Mouse (Mus musculus) testis, postnatal 10 days (tissue): Measurements from ENCODE around the gene Naaladl2.

Experiments used
- DNase-seq: peaks from one replicate; pipeline ENCODE4 v3.0.0; 2021; ENCODE audit warnings: low spot score

Naaladl2 gene

DNA sequence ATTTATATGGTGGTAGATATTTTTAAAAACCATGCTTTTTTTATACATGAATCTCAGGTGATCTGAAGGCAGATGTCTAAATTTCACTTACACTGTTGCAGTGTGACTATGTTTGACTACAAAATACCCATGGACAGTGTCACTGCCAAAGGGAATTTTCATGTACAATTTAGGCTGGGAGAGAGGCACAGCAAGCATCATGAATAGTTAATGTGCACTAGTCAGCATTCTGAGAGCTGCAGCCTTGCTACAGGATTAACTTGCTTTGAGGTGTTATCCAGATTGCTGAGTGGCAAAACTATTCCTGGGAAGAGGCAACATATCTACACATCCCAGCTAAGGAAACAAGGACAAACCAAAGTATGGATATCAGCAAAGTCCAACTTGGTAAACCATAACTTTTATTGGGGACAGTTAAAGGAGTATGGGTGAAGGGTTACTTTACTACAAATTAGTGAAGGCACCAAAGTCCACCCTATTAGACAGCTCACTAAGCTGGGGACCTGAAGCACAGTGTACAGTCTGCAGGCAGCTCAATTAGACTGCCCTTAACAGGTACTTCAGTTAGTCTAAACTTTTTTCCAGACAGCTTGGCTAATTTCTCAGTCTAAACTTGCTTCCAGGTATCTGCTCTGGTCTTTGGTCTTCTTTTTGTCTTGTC is 1181.0 kb downstream of the Naaladl2 start:
- DNase-seq: no peak

DNA sequence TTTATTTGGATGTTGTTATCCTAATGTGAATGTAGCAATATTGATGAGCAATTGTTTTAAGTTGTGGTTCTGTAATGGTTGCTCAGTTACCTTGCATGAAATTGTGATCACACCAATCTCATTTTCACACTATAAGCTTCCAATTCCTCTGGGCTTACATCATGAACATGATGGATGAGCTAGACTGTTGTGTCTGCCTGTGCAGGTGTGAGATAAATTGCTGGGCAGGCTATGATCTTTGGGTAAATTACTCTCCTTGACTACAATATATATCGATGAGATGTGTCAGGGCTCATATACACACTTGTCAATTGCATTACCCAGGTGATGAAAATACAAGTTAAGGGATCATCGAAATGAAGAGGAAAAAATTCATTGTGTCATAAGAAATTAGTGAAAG is 1197.9 kb downstream of the Naaladl2 start:
- no peak for DNase-seq

DNA sequence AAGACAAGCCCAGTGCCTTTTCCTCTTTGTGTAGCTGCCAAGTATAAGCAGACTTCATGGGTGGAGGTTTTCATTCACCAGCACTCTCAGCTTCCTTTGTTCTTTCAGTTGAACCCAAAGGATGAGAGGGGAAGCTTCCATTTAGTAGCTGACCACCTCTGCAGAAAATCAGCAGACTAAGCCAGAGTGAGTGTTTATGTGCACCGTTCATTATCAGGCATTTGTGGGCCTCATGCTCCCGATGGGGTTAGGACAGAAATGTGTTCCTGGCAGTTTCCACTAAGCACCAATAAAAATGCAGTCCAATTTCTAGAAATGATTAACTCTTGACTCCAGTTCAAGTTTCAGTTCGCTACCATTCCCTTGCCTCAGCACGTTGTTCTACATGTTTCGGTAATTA is 1206.8 kb downstream of the Naaladl2 start:
- DNase-seq: no peak

DNA sequence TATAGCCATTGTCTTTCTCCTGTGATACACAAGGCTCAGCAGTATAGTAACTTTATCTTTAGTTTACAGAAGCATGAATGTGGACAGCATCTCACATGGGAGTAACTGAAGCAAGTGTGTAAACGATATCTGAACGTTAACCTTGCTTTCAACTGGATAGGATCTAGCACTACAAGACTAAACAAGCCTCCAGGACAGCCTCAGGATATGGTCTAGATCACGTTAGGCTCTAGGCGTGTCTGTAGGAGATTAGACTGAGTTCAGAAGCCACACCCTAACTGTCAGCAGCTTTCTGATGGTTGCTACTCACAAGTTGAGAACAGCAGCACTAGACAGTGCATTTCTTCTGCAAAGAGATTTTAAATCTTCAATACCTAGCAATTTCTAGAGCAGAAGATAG is 1216.0 kb downstream of the Naaladl2 start:
- no peak for DNase-seq

DNA sequence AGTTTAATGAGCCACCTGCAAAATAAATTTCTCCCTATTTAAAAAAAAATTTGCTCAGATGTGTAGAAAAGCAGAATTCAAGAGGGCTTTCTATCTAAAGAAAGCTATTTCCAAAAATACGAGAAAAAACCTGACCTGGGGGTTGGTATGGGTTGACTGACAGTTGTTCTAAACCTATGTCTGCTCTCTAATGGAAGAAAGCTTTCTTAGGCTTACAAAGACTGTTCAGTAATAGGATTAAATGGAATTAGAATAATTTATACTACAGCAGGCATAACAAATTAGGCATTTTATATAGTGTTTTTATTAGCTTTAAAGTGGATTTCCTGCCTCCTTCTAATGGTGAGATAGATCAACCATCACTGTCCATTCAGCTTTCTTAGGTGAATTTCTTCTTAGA is 1236.4 kb downstream of the Naaladl2 start:
- no peak for DNase-seq

DNA sequence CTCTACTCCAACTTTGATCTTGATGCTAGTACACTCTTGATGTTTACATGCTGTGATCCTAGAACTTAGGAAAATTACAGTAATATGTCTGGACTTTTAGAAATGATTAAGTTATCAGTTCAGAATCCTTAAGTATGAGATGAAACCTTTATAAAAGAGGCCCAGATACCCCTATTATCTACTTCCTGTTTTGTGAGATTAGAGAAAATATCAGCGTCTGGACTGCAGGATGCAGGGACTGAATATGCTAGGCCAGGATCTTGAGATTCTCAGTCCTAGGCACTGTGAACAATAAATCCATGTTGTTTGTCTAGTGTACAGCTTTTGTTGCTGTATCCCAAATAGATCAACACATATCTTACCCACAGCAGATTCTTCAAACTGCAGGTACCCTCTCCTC is 1278.4 kb downstream of the Naaladl2 start:
- no peak for DNase-seq

DNA sequence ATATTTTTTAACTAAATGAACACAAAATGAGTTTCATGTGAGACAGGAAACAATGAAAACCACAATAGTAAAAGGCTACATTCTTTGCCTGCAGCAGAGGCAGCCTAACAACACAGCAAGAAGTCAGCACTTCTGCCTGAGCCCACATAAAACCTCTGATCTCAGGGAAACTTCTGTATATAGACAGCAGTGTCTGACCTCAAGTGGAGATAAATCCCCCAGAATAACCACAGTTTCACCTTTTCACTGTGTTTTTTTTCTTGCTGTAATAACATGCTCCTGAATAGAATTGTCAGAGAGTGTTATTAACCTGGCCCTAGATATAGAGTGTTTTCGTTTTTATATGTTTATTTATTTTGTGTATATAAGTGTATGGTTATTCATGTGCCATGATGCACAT is 1286.8 kb downstream of the Naaladl2 start:
- DNase-seq: no peak

DNA sequence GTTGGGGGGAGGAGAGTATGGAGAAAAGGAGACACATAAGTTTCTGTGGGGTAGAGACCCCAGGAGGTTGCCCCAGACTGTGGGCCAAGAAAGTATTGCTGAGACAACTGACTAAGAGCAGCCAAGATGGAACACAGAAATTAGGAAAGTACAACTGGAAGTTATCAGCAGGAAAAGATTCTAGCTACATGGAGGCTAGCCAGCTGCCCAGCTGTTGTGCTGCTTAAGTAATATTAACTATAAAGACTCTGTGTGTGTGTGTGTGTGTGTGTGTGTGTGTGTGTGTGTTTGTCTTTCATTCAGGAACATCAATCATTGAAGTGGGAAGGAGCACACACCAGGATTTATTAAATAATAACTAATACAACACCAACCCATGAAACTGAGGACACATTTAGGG is 1326.5 kb downstream of the Naaladl2 start:
- DNase-seq: no peak

DNA sequence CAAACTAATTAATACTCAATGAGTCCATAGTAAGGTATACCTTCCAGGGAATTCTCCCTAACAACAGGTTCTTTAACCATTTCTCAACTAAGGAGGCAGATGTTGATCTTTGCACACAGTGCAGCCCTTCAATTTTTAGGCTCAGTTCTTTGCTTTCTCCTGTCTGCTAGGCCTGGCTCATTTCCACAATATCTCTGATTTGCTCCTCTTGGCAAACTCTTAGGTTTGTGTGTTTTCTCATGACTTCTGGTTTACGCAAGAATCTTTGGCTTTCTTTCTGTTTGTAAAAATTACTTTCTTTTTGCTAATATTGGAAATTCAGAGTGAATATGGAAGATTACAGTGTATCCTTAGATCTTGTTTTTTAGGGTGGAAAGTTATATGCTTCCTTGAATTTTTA is 1385.3 kb downstream of the Naaladl2 start:
- DNase-seq: no peak
